Mouse (Mus musculus): ENCODE measurements around the gene Snd1. TPM values are rescaled to one million over a fixed set of nuclear protein-coding genes. Genes with fewer than 3 reads are reported as not detected.
A peak's percentile ranks its signal among the peaks of the same experiment; 100 is the strongest.

Snd1 gene
- polyA plus RNA-seq, 1 experiment from 2014 or later = 82.0 TPM

- Histone ChIP-seq H3K9me3 (no peaks in the 10 kb centered on the region), H3K9ac (no peak overlapping the region), H3K36me3 (replicated peaks) (no peaks in the 10 kb centered on the region), H3K27ac (no peak overlapping the region), H3K4me1 (peaks cover 26% of the 10 kb centered on the region), H3K4me2 (no peak overlapping the region), H3K4me3 (no peak overlapping the region), H3K27me3 (replicated peaks) (no peaks in the 10 kb centered on the region)
- WGBS = 32% methylated on average over 2 of the region's 2 CpGs
- ATAC-seq (replicated peaks) = no peak
Measured at GRCm38 (mm10) chr6:28633120-28633519, 158.2 kb downstream of the Snd1 start.

DNA sequence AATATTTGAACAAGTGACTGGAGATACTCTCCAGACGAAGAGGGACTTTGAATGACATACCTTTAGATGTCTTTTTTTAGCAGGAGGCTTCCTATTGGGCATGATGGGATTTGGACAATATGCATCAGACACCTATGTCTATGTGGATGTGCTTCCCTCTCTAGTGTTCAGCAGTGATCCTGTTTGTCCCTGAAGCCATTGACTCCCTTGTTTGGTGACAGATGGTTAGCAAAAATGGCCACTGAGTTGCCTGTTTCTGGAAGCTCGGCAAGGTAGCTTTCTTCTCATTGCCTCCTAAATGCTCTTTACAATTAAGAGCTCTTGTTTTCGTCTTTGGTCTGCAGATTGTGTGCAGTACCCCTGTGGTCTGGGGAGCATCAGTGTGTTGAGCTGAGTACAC is 158.7 kb downstream of the Snd1 start:
- H3K36me3 ChIP-seq (replicated peaks) = no peaks in the 10 kb centered on the region
- H3K9me3 ChIP-seq = no peaks in the 10 kb centered on the region
- peaks cover 25% of the 10 kb centered on the region for H3K4me1 ChIP-seq
- no peak overlapping the region for H3K9ac ChIP-seq
- WGBS = 54% methylated on average over 3 of the region's 3 CpGs
- H3K27ac ChIP-seq = no peak overlapping the region
- no peaks in the 10 kb centered on the region for H3K27me3 ChIP-seq (replicated peaks)
- no peak for ATAC-seq (replicated peaks)
- no peak overlapping the region for H3K4me2 ChIP-seq
- no peak overlapping the region for H3K4me3 ChIP-seq

- no peaks in the 10 kb centered on the region for H3K27me3 ChIP-seq (replicated peaks)
- 71% methylated on average over 1 of the region's 1 CpGs for WGBS
Measured at GRCm38 (mm10) chr6:28635092-28635491, 160.2 kb downstream of the Snd1 start.

DNA sequence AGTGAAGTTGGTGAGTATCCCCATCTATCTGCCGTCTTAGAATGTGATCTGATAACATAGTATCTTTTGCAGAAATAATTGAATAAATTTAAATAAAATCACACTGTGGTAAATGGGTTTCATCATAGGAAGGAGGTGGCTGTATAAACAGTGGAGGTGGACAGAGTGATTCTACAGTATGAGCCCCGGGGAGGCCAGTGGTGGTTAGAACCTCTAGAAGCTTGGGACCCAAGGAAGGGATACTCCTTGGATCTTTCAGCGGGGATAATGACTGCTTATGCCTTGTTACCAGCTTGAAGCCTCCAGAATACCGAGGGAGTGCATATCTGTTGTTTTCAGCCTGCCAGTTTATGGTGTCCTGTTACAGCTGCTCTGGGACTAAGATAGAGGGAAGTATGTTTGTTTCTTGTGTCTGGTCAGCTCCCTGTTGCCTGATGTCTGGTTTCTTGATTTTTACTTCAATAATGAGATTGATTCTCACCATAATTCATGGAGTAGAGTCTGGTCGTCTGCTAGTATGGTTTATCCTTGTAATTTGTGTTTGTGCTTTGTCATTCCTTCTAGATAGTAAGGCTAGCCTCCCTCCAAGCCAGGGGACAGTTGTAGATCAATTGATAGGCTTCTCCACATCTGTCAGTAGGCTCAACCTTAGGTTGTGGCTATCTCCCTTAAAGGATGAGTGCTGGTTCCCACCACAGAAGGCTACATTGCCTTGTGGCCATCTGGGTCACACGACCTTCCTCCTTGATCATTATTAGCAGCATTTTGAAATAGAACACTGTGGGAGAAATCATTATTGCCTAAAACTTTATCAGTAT is 160.8 kb downstream of the Snd1 start:
- peaks cover 20% of the 10 kb centered on the region; the same call in 1 of the 2 replicates for H3K4me1 ChIP-seq
- H3K9ac ChIP-seq = no peak overlapping the region
- H3K27ac ChIP-seq = no peak overlapping the region
- H3K4me3 ChIP-seq = no peak overlapping the region
- no peak for ATAC-seq (replicated peaks)
- no peaks in the 10 kb centered on the region for H3K27me3 ChIP-seq (replicated peaks)
- no peak overlapping the region for H3K4me2 ChIP-seq
- no peaks in the 10 kb centered on the region for H3K9me3 ChIP-seq
- WGBS = 77% methylated on average over 6 of the region's 6 CpGs
- no peaks in the 10 kb centered on the region for H3K36me3 ChIP-seq (replicated peaks)

More at GRCm38 (mm10) chr6:28635092-28635491, 160.2 kb downstream of the Snd1 start:
- H3K36me3 ChIP-seq (replicated peaks) = no peaks in the 10 kb centered on the region
- peaks cover 20% of the 10 kb centered on the region; the same call in 1 of the 2 replicates for H3K4me1 ChIP-seq
- H3K9me3 ChIP-seq = no peaks in the 10 kb centered on the region
- H3K4me3 ChIP-seq = no peak overlapping the region
- H3K4me2 ChIP-seq = no peak overlapping the region
- no peak overlapping the region for H3K9ac ChIP-seq
- H3K27ac ChIP-seq = no peak overlapping the region
- ATAC-seq (replicated peaks) = no peak

- Histone ChIP-seq H3K4me3 (no peak overlapping the region), H3K27ac (no peak overlapping the region), H3K4me1 (peaks cover 12% of the 10 kb centered on the region), H3K36me3 (replicated peaks) (no peaks in the 10 kb centered on the region), H3K4me2 (no peak overlapping the region), H3K9ac (no peak overlapping the region), H3K27me3 (replicated peaks) (no peaks in the 10 kb centered on the region), H3K9me3 (no peaks in the 10 kb centered on the region)
- no peak for ATAC-seq (replicated peaks)
- WGBS = 79% methylated on average over 5 of the region's 5 CpGs
Measured at GRCm38 (mm10) chr6:28640088-28640487, 165.1 kb downstream of the Snd1 start.

DNA sequence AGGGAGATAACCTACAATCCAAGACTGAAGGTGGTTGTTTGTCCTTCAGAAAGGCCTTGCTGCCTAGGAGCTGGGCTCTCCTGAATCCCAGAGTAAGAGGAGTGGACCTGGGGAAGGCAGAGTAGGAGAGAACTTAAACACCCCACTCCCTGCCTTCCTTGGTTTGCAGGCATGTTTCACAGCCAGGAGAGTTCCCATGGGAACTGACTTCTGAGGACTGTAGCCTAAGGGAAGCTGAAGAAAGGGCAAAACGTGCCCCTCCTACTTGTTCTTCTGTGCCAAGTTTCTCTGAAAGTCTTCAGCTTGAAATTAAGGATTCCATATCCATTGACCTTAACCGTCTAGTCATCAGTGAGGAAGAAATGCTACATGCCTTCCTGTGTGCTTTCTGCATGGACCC is 168.0 kb downstream of the Snd1 start:
- Histone ChIP-seq H3K4me1 (peaks cover 8% of the 10 kb centered on the region), H3K27ac (no peak overlapping the region), H3K9me3 (no peaks in the 10 kb centered on the region), H3K4me2 (no peak overlapping the region), H3K36me3 (replicated peaks) (no peaks in the 10 kb centered on the region), H3K27me3 (replicated peaks) (no peaks in the 10 kb centered on the region), H3K4me3 (no peak overlapping the region), H3K9ac (no peak overlapping the region)
- ATAC-seq (replicated peaks) = no peak
- WGBS = 50% methylated on average over 2 of the region's 2 CpGs

GRCm38 (mm10) chr6:28645231-28645630 is 170.3 kb downstream of the Snd1 start:
- H3K27me3 ChIP-seq (replicated peaks) = no peaks in the 10 kb centered on the region
- H3K4me2 ChIP-seq = no peak overlapping the region
- H3K4me1 ChIP-seq = peaks cover 4% of the 10 kb centered on the region
- H3K4me3 ChIP-seq = no peak overlapping the region
- no peak overlapping the region for H3K27ac ChIP-seq
- no peak for ATAC-seq (replicated peaks)
- no peaks in the 10 kb centered on the region for H3K36me3 ChIP-seq (replicated peaks)
- no peak overlapping the region for H3K9ac ChIP-seq
- no peaks in the 10 kb centered on the region for H3K9me3 ChIP-seq

DNA sequence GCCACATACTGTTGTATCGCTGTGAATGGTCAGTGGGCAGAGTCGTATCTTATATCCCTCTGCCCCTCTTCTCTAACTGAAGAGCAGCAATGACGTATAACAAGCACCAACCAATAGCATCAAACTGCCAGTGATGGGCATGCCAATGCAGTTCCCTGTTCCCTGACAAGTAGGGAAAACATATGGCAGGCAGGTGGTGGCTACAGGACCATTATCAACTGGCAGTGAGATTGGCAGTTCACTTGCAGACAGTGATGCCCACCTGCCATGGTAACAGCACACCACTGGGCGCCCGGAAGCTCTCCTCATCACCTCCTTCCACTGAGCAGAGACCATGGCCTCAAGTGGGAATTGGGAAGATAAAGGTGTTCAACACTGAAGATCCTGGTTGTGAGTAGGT is 181.6 kb downstream of the Snd1 start:
- no peak overlapping the region for H3K9ac ChIP-seq
- H3K4me2 ChIP-seq = no peak overlapping the region
- H3K36me3 ChIP-seq (replicated peaks) = no peaks in the 10 kb centered on the region
- H3K27me3 ChIP-seq (replicated peaks) = no peaks in the 10 kb centered on the region
- no peaks in the 10 kb centered on the region for H3K4me1 ChIP-seq
- no peak overlapping the region for H3K4me3 ChIP-seq
- H3K27ac ChIP-seq = no peak overlapping the region
- H3K9me3 ChIP-seq = 0 out of 2 replicates have a peak, but pooled peaks cover 3% of the 10 kb centered on the region
- no peak for ATAC-seq (replicated peaks)
- WGBS = 90% methylated on average over 5 of the region's 5 CpGs

- Histone ChIP-seq H3K4me2 (no peak overlapping the region), H3K9ac (no peak overlapping the region), H3K9me3 (no peaks in the 10 kb centered on the region), H3K27ac (no peak overlapping the region), H3K4me3 (no peak overlapping the region), H3K36me3 (replicated peaks) (no peaks in the 10 kb centered on the region), H3K4me1 (peaks cover 10% of the 10 kb centered on the region), H3K27me3 (replicated peaks) (no peaks in the 10 kb centered on the region)
- ATAC-seq (replicated peaks) = no peak
- 85% methylated on average over 3 of the region's 3 CpGs for WGBS
Measured at GRCm38 (mm10) chr6:28663004-28663403, 188.1 kb downstream of the Snd1 start.

DNA sequence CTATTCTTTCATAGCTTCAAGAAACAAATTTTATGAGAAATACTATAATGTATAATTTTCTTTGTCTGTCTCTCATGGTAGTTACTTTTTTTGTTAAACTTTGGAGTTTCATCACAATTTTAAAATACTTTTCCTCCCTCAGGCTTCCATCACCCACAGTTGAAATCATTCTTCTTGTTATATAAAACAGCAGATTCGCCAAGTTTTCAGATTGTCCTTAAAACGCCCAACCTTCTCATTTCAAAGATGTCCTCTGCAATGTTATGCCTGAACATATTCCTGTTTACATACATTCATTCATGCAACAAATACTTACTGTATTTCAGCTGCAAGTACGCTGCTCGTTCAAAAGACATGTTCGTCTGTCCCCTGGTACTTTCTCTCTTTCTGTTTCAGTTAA is 188.7 kb downstream of the Snd1 start:
- no peaks in the 10 kb centered on the region for H3K27me3 ChIP-seq (replicated peaks)
- no peak overlapping the region for H3K4me2 ChIP-seq
- H3K4me3 ChIP-seq = no peak overlapping the region
- peaks cover 10% of the 10 kb centered on the region for H3K4me1 ChIP-seq
- H3K27ac ChIP-seq = no peak overlapping the region
- no peak for ATAC-seq (replicated peaks)
- no peak overlapping the region for H3K9ac ChIP-seq
- H3K36me3 ChIP-seq (replicated peaks) = no peaks in the 10 kb centered on the region
- H3K9me3 ChIP-seq = no peaks in the 10 kb centered on the region
- 88% methylated on average over 5 of the region's 5 CpGs for WGBS

DNA sequence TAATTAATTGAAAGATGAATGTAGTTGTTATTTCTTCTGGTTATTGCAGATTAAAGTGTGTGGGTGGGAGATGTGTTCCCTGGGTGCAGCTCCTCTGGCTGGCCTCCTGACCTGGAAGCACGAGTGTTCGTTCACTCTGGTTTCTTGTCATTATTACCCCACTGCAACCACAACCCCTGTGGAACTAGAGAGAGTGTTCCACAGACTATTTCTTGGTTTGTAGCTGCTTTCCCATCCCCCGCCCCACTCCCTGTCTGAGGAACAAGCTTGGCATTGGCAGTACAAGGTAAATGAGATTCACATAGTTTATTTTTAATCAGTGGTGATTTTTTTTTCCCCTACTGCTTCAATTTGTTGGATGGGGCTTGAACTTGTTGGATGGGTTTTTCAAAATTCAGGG is 189.8 kb downstream of the Snd1 start:
- Histone ChIP-seq H3K27me3 (replicated peaks) (no peaks in the 10 kb centered on the region), H3K9ac (no peak overlapping the region), H3K36me3 (replicated peaks) (no peaks in the 10 kb centered on the region), H3K9me3 (no peaks in the 10 kb centered on the region), H3K4me1 (peaks cover 10% of the 10 kb centered on the region), H3K27ac (0 out of 2 replicates have a peak overlapping the region, but pooled peaks have one; percentile 48), H3K4me3 (no peak overlapping the region), H3K4me2 (no peak overlapping the region)
- 60% methylated on average over 3 of the region's 3 CpGs for WGBS
- ATAC-seq (replicated peaks) = 0 out of 2 replicates have a peak, but pooled peaks have one; percentile 42

DNA sequence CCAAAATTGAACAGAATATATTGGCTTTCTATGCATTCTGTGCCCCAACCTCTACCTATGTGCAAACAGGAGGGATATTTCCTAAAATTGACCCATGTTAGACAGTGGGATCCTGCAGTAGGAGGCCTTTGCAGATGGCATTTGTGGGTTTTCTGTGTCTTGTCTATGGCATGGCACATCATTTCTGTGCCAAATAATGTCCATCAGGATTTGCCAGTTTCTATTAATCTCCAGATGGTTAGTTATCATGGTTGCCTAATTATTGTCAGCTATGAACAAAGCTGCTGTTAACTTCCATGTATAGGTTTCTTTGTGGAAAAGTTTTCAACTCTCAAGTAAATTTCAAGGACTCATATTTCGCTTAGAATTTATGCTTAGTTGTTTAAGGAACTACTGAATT is 192.6 kb downstream of the Snd1 start:
- Histone ChIP-seq H3K4me1 (peaks cover 10% of the 10 kb centered on the region), H3K27me3 (replicated peaks) (no peaks in the 10 kb centered on the region), H3K9ac (no peak overlapping the region), H3K27ac (no peak overlapping the region), H3K4me2 (no peak overlapping the region), H3K4me3 (no peak overlapping the region), H3K36me3 (replicated peaks) (no peaks in the 10 kb centered on the region), H3K9me3 (no peaks in the 10 kb centered on the region)
- WGBS = 94% methylated on average over 1 of the region's 1 CpGs
- no peak for ATAC-seq (replicated peaks)

DNA sequence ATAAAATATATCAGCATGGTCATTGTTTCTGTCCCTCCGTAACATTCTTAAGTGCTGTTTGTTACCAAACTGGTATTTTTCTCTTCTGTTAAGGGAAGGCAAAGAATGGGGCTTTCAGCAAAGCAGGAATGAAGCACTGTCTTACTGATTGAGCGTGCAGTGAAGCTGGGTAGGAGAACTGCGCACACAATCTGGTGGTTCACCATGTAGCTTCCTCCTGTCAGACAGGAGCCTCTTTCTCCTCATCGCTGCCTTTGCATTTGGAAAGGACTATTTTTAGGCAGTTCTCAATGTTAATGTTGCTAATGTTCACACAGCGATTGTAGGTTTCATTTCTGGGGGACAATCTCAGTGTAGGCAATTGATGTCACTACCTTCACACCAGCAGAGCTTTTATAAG is 194.3 kb downstream of the Snd1 start:
- 95% methylated on average over 5 of the region's 5 CpGs for WGBS
- ATAC-seq (replicated peaks) = no peak
- H3K36me3 ChIP-seq (replicated peaks) = no peaks in the 10 kb centered on the region
- H3K9me3 ChIP-seq = no peaks in the 10 kb centered on the region
- H3K27ac ChIP-seq = no peak overlapping the region
- no peak overlapping the region for H3K4me3 ChIP-seq
- H3K4me1 ChIP-seq = peaks cover 6% of the 10 kb centered on the region
- H3K27me3 ChIP-seq (replicated peaks) = no peaks in the 10 kb centered on the region
- H3K9ac ChIP-seq = no peak overlapping the region
- H3K4me2 ChIP-seq = no peak overlapping the region
